Mouse (Mus musculus): ENCODE measurements around the gene Fam213a.

GRCm38 (mm10) chr14:40955146-40955545 lies 58.4 kb downstream of the Fam213a start:
- TF ChIP-seq EP300 (IDR thresholded peaks at IDR 0.05; ENCODE audit: low read depth) (no peak), CTCF (IDR thresholded peaks at IDR 0.05; ENCODE audit: low read depth) (no peak)

Data from liver, embryonic 14.5 days (tissue).